Mouse (Mus musculus) midbrain, embryonic 15.5 days (tissue): ENCODE measurements around the gene D2hgdh. TPM values are rescaled to one million over a fixed set of nuclear protein-coding genes. Genes with fewer than 3 reads are reported as not detected.
"Not testable (repeated sequence)": the region's sequence is repeated elsewhere in the genome, so short reads cannot be mapped to it uniquely, and the experiment has no call there.

ENCODE experiments used
- ATAC-seq: fragments of 200-750 bp; cut with Nextera tagmentation; replicated peaks from 2 replicates; pipeline ENCODE4 v1.8.0; 2017; ENCODE audit warnings: moderate TSS enrichment
- H3K27ac ChIP-seq: fragments of 300-500 bp; sonication (generic); 2 replicates; pipeline ENCODE4 v1.5.1; 2015; ENCODE audit warnings: mild to moderate bottlenecking, inconsistent platforms
- H3K27me3 ChIP-seq: fragments of 300-500 bp; sonication (generic); replicated peaks from 2 replicates; pipeline ENCODE4 v1.6.1; 2015; ENCODE audit warnings: inconsistent platforms
- H3K36me3 ChIP-seq: fragments of 300-500 bp; sonication (generic); replicated peaks from 2 replicates; pipeline ENCODE4 v1.6.1; 2015; ENCODE audit warnings: inconsistent platforms
- H3K4me1 ChIP-seq: fragments of 300-500 bp; sonication (generic); 2 replicates; pipeline ENCODE4 v1.6.1; 2015; ENCODE audit warnings: inconsistent platforms
- H3K4me2 ChIP-seq: fragments of 300-500 bp; sonication (generic); 2 replicates; pipeline ENCODE4 v1.6.1; 2015; ENCODE audit warnings: inconsistent platforms, mild to moderate bottlenecking, moderate library complexity
- H3K4me3 ChIP-seq: fragments of 300-500 bp; sonication (generic); 2 replicates; pipeline ENCODE4 v1.5.1; 2015; ENCODE audit warnings: mild to moderate bottlenecking, inconsistent platforms
- H3K9ac ChIP-seq: fragments of 300-500 bp; sonication (generic); 2 replicates; pipeline ENCODE4 v1.6.1; 2015; ENCODE audit warnings: mild to moderate bottlenecking, inconsistent platforms
- H3K9me3 ChIP-seq: fragments of 300-500 bp; sonication (generic); 2 replicates; pipeline ENCODE4 v1.6.1; 2016; ENCODE audit warnings: inconsistent platforms
- WGBS: fragments of 180-500 bp; shearing (Covaris S2); methylation state at CpG from one replicate; pipeline ENCODE4 v1.1.7; 2015; ENCODE audit warnings: mixed read lengths; 5-methylcytosine and 5-hydroxymethylcytosine counted together
- polyA plus RNA-seq: library from polyadenylated mRNA; unstranded; fragments of >200 nt; fragmentation: Nextera tagmentation; extraction: Ambion mirVana; gene quantifications from 2 replicates; pipeline ENCODE4 v1.2.1, GENCODE M21; 2015

The D2hgdh gene
- polyA plus RNA-seq, 1 experiment from 2014 or later = 18.1 TPM

DNA sequence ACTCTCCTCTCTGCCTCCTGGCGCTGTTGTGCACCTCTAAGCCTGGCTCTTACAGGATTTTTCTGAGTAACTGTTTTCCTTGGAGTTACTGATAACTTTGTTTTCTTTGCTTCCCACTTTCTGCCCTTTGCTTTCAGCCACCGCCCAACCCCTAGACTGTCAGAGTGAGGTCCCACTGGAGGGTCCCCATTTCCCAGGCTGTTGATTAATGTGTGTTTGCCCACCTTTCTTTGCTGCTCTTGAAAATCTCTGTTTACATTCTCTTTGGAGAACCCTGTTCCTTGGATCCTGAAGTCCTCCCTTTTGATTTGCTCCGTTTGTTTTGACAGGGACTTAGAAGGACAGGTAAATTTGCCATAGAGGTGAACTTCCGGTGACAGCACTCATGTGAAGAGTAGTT is 15.8 kb upstream of the D2hgdh start:
- no peak for ATAC-seq
- Histone ChIP-seq H3K9ac (no peak overlapping the region), H3K4me1 (peaks cover 11% of the 10 kb centered on the region), H3K4me2 (no peak overlapping the region), H3K4me3 (no peak overlapping the region), H3K9me3 (no peaks in the 10 kb centered on the region), H3K27ac (no peak overlapping the region), H3K36me3 (peaks cover 31% of the 10 kb centered on the region; the same call in 1 of the 2 replicates), H3K27me3 (no peaks in the 10 kb centered on the region)
- 91% methylated on average over 4 of the region's 4 CpGs for WGBS

DNA sequence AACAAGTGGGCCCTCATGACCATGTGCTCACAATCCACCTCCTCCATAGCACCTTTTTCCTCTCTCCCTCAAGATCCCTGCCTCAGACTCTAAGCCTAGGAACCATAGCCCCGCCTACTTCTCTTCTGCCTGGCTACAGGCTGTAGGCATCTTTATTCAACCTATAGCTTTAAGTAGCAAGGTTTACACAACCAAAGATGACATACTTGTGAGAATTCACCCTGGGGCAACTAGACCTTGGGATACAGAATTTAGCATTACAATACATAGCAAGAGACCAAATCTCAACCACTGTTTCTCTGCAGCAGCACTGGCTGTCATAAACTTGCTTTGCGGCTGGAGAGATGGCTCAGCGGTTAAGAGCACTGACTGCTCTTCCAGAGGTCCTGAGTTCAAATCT is 14.7 kb upstream of the D2hgdh start:
- peaks cover 3% of the 10 kb centered on the region; the same call in 1 of the 2 replicates for H3K4me1 ChIP-seq
- H3K27me3 ChIP-seq = no peaks in the 10 kb centered on the region
- no peaks in the 10 kb centered on the region for H3K9me3 ChIP-seq
- peaks cover 32% of the 10 kb centered on the region; the same call in 1 of the 2 replicates for H3K36me3 ChIP-seq
- ATAC-seq = no peak
- H3K4me3 ChIP-seq = no peak overlapping the region
- 96% methylated on average over 3 of the region's 3 CpGs for WGBS
- no peak overlapping the region for H3K4me2 ChIP-seq
- H3K9ac ChIP-seq = no peak overlapping the region
- no peak overlapping the region for H3K27ac ChIP-seq

DNA sequence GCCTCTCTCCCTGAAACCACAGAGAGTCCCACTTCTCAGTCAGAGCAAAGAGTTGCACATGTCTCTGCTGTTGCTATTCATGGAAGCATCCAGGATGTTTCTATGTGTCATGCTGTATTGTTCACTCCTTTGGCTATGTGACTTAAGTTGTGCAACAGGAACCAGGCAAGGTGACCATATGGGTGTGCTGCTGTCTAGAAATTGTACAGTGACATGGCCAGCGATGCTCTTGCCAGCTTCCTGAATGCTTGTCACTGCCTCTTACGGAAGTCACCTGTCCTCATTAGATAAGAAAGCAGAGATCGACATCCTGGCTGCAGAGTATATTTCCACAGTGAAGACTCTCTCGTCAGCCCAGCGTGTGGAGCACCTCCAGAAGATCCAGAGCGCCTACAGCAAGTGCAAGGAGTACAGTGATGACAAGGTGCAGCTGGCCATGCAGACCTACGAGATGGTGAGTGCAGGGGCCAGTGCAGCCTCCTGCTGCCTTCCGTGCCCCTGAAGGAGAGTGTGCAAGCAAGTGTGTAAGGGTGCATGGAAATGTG is 13.1 kb upstream of the D2hgdh start:
- Histone ChIP-seq H3K4me2 (no peak overlapping the region), H3K9ac (no peak overlapping the region), H3K36me3 (peaks cover 42% of the 10 kb centered on the region; the same call in 1 of the 2 replicates), H3K4me1 (no peaks in the 10 kb centered on the region), H3K4me3 (no peak overlapping the region), H3K27ac (no peak overlapping the region), H3K27me3 (no peaks in the 10 kb centered on the region), H3K9me3 (no peaks in the 10 kb centered on the region)
- WGBS = 94% methylated on average over 8 of the region's 8 CpGs
- ATAC-seq = no peak

DNA sequence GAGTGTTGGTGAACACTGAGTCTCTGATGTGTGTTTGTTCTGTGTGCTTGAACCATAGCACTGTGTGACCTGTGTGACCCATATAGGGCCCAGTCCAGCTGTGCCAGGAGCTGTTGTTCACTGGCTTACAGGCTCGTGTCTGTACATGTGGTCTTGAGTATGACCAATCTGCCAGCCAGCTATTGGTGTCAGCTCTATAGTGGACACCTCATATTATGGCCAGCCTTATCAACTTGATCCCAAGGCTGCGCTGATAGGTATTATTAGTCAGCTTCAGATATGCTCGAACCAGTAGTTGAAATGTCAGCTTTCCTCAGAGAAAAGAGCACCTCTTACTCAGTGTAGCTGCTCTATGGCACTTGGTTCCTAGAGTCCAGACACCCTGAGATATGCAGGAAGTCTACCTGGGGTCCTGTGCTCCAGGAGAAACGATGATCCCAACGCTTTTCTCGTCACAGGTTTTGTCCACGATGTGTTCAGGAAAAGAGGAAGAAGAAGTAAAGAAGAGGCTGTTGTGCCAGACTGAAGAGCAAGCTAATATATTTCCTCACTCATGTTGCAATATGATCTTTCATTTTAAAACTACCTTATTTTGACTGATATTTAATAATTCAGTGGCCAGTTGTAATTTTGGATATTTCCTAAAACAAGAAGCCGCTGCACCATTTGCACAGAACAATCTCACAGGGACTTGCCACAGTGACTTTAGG is 6.7 kb upstream of the D2hgdh start:
- WGBS = 92% methylated on average over 8 of the region's 8 CpGs
- ATAC-seq = no peak
- no peaks in the 10 kb centered on the region for H3K4me1 ChIP-seq
- H3K27me3 ChIP-seq = no peaks in the 10 kb centered on the region
- no peak overlapping the region for H3K4me3 ChIP-seq
- no peak overlapping the region for H3K27ac ChIP-seq
- H3K36me3 ChIP-seq = peaks cover 62% of the 10 kb centered on the region
- no peaks in the 10 kb centered on the region for H3K9me3 ChIP-seq
- no peak overlapping the region for H3K9ac ChIP-seq
- no peak overlapping the region for H3K4me2 ChIP-seq

DNA sequence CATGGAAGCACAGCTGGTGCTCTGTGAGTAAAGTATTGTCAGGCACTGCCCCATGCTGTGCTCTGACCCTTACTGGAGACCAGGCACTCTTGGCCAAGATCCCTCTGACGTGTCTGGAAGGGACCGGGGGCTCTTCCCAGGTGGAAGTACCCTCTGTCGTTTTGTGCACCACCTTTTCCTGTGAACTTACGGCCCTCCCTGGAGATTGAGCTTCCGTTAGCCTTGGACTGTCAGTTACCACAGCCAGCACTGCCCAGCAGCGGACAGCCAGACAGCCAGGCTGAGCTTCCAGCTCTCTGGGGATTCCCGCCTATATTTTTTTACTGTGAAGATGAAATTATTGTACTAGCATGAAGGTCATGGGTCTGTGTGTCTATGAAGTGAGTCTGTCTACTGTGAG is 6.0 kb upstream of the D2hgdh start:
- no peaks in the 10 kb centered on the region for H3K4me1 ChIP-seq
- no peaks in the 10 kb centered on the region for H3K9me3 ChIP-seq
- H3K27ac ChIP-seq = no peak overlapping the region
- ATAC-seq = no peak
- no peak overlapping the region for H3K4me3 ChIP-seq
- no peak overlapping the region for H3K4me2 ChIP-seq
- 83% methylated on average over 7 of the region's 7 CpGs for WGBS
- H3K27me3 ChIP-seq = no peaks in the 10 kb centered on the region
- no peak overlapping the region for H3K9ac ChIP-seq
- peaks cover 55% of the 10 kb centered on the region for H3K36me3 ChIP-seq

DNA sequence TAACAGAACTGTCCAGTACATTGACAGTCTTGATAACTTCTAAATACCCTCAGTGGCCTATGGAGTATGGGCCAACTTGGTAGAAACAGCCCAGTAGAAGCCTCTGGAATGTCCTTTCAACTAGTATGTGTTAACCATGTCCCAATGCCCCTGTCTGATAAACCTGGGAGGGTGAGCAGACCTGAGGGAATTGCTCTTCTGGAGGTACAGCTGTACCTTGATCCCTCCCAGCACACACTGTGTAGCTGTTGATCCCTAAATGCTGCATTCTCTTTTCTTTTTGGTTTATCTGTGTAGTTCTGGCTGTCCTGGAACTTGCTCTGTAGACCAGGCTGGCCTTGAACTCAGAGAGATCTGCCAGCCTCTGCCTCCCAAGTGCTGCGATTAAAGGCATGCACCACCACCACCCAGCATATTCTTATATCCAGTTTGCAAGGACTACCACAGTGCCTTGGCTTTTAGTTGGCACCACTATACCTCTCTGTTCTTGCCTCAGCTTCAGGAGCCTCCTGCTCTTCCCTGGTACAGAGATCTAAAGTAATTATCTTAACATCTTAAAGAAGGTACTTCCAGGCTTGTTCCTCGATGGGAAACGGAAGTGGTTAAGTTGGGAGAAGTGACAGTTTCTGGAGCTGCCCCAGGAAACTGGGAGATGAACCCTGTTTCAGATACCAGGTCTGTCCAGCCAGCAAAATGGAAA is 763 bp upstream of the D2hgdh start:
- peak overlapping the region; percentile 74 for H3K4me2 ChIP-seq
- peaks cover 17% of the 10 kb centered on the region; the same call in 1 of the 2 replicates for H3K36me3 ChIP-seq
- H3K27me3 ChIP-seq = no peaks in the 10 kb centered on the region
- ATAC-seq = no peak
- H3K27ac ChIP-seq = peak overlapping the region; percentile 98
- H3K9ac ChIP-seq = peak overlapping the region; percentile 50
- WGBS = 81% methylated on average over 3 of the region's 3 CpGs
- H3K4me3 ChIP-seq = peak overlapping the region; percentile 61; the same call in 1 of the 2 replicates
- no peaks in the 10 kb centered on the region for H3K9me3 ChIP-seq
- peaks cover 17% of the 10 kb centered on the region for H3K4me1 ChIP-seq

DNA sequence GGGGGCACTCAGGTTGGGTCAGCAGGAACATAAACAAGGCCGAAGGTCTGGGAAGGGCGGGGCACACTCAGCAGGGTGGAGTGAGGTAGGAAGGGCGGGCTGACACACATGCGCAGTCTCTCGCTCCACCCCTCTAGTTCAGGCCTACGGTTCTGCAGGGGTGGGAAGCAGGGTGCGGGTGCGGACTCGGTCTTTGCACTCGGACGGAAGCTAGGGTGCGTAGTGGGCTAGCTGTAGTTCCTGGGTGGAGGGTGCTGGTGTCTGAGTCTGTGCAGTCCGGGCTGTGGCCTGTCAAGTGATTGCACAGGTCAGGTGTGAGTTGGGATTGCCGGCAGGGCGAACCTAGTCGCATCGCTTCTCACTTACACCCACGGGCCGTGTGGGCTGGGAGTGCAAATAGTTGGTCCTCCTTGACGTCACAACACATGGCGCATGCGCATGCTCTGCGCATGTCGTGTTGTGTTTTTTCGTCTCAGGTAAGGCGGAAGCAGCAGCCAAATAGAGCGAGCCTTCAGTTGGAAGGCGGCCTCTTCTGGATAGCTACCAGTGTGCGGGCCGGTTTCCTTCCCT is 481 bp downstream of the D2hgdh start:
- Histone ChIP-seq H3K4me2 (peak overlapping the region; percentile 74), H3K4me3 (peak overlapping the region; percentile 61), H3K36me3 (peaks cover 6% of the 10 kb centered on the region; the same call in 1 of the 2 replicates), H3K9me3 (no peaks in the 10 kb centered on the region), H3K27me3 (no peaks in the 10 kb centered on the region), H3K4me1 (peaks cover 17% of the 10 kb centered on the region), H3K9ac (peak overlapping the region; percentile 50), H3K27ac (peak overlapping the region; percentile 98)
- WGBS = under 1% methylated on average over 30 of the region's 30 CpGs
- peak; percentile 96 for ATAC-seq

DNA sequence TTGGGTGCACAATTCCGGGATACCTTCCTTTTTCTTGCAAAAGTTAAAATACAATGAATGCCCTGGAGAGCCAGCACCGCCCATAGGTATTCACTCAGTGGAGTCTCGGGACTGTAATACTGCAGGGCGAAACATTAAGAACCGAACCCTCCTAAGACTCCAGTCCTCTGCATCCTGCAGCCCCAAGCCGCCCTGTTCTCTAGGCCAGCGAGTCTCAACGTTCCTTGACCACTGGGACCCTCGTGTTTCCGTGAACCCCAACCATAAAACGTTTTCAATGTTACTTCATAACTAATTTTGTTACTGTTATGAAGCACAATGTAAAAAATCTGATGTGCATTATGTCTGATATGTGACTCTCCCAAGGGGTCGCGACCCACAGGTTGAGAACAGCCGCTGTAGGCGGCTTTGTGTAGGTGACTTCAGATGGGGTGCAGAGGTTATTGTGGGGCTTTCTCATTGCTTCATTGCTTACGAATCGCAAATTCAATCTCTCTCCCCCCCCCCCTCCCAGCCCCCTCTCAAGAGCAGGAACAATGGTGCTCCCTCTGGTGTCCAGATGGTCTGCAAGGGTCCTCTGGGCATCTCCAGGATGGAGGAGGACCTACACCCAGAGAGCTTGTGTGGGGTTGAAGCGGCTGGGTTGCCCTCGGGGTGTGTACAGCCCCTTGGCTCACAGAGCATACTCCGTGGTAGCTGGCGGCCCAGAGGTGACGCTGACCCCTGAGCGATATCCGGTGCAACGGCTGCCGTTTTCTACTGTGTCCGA is 1.2 kb downstream of the D2hgdh start:
- Histone ChIP-seq H3K27me3 (no peaks in the 10 kb centered on the region), H3K4me3 (peak overlapping the region; percentile 61), H3K9ac (peak overlapping the region; percentile 50), H3K4me1 (peaks cover 17% of the 10 kb centered on the region), H3K36me3 (peaks cover 2% of the 10 kb centered on the region; the same call in 1 of the 2 replicates), H3K27ac (peak overlapping the region; percentile 98), H3K4me2 (peak overlapping the region; percentile 74), H3K9me3 (no peaks in the 10 kb centered on the region)
- WGBS = 41% methylated on average over 27 of the region's 27 CpGs
- ATAC-seq = peak; percentile 60

DNA sequence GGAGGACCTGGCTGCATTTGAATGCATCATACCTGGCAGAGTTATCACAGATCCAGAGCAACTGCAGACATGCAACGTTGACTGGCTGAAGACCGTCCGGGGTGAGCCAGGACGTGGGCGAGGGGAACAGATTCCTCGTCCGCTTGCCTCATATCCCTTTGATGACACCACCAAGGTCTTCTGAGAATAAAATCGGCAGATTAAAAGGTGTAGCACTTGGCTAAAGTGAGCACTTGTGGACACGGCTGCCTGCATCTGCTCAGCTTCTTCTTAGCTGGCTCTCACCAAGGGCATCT is 1.8 kb downstream of the D2hgdh start:
- Histone ChIP-seq H3K4me2 (peak overlapping the region; percentile 74), H3K9ac (no peak overlapping the region), H3K27me3 (no peaks in the 10 kb centered on the region), H3K27ac (peak overlapping the region; percentile 98), H3K9me3 (no peaks in the 10 kb centered on the region), H3K4me3 (peak overlapping the region; percentile 61; the same call in 1 of the 2 replicates), H3K4me1 (peaks cover 17% of the 10 kb centered on the region), H3K36me3 (no peaks in the 10 kb centered on the region)
- ATAC-seq = no peak
- 94% methylated on average over 9 of the region's 9 CpGs for WGBS

DNA sequence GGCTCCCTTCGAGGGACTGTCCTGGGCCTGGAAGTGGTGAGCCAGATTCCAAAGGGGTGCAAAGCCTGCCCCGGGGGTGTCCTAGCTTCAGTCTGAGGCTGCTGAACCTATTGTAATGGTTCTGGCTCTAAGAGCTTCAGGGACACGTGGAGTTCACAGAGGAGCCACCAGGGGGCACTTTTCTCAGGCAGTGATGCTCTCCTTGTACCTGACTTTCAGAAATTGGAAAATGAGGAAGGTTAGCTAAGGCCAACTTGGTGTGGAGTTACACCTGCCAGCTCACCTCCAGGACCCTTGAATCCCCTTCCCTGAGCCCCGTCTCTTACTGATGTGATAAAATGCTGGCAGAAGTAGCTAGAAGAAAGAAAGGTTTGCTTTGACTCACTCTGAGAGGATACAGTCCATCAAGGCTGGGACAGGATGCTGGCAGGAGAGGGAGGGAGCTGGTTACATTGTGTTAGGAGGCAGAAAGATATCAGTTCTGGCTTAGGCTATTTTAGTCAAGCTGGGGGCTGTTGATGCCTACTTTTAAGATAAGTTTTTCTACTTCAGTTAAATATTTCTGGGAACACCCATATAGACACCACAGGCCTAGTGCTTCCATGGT is 8.1 kb downstream of the D2hgdh start:
- not testable (repeated sequence) for ATAC-seq, H3K9ac ChIP-seq, H3K27ac ChIP-seq, H3K36me3 ChIP-seq, H3K4me1 ChIP-seq, H3K4me2 ChIP-seq, H3K4me3 ChIP-seq, H3K27me3 ChIP-seq, H3K9me3 ChIP-seq
- 60% methylated on average over 4 of the region's 4 CpGs for WGBS

DNA sequence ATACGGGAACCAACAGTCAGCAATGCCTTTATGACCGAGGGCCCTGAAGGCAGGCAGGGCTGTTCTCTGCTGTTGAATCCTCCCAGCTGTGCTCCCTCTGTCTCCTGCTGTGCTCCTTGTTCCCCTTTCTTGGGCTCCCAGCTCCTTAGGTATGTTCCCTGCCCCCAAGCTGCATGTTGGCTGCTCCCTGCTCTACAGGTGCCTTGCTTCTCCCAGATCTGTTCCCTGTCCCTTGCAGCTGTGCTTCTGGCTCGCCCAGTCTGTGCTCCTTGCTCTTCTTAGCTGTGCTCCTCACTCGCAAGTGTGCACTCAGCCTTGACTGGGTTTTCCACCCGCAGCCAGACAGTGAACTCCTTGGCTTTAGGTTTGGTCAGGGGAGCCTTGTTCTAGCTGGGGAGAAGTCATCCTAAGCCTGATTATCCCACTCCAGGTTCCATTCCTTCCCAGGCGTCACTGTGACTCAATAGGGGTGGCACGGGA is 10.0 kb downstream of the D2hgdh start:
- Histone ChIP-seq H3K36me3 (no peaks in the 10 kb centered on the region), H3K4me3 (no peak overlapping the region), H3K4me1 (no peaks in the 10 kb centered on the region), H3K4me2 (no peak overlapping the region), H3K9ac (no peak overlapping the region), H3K9me3 (no peaks in the 10 kb centered on the region), H3K27ac (no peak overlapping the region), H3K27me3 (no peaks in the 10 kb centered on the region)
- ATAC-seq = no peak
- 90% methylated on average over 7 of the region's 7 CpGs for WGBS
